1 mouse cellular context compared by ENCODE assay signal in the genomic region with DNA sequence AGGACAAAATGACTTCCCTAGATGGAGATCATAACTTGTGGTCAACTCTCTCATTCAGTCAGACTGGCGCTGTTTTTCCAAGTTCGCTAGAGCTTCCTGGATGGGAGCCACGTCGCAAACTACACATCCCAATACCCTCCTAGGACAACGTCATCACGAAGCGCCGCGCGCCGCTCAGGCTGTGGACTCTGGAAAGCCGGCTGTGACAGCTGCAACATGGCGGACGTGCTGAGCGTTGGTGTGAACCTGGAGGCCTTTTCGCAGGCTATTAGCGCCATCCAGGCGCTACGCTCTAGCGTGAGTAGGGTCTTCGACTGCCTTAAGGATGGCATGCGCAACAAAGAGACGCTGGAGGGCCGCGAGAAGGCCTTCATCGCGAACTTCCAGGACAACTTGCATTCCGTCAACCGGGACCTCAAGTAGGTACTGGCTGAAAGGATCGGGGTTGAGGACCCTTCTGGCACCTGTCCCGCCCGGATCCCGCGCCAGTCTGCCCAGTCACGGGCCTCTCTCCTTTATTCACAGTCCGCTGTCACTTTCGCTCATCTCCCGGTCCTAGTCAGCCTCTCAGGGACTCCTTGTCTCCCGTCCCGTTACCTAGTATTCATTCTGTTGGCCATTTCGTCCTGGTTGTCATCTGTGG.
TF ChIP-seq lines count a peak whose summit lies in the region.

Med27 (plus strand) TSS at position 191 of the 643 bp plus-strand sequence.

TF ChIP-seq in myocyte, 11 proteins besides CTCF, POLR2A, EP300 and RAD21 (continued from another document):
- TF ChIP-seq POLR2AphosphoS2 (IDR thresholded peaks at IDR 0.05; ENCODE audit: insufficient read length, low read depth) (peak; percentile 91), MAX (IDR thresholded peaks at IDR 0.05; ENCODE audit: low read depth) (no peak)
